Mouse (Mus musculus) urinary bladder, postnatal 4 days (tissue): ENCODE results near the gene Abca16.

Experiments used
- DNase-seq, 2 experiments: peaks; one replicate each; pipeline ENCODE4 v3.0.0; 2021 to 2022; ENCODE audit warnings: low spot score in 2 of 2

Abca16 gene

GRCm38 (mm10) chr7:120409447-120409846 is at the start of gene Abca16:
TSS of gene Abca16 (plus strand) at chr7:120409647.
- no peak for DNase-seq

- no peak for DNase-seq
Measured at GRCm38 (mm10) chr7:120361159-120361558, 48.3 kb upstream of the Abca16 start.

- no peak for DNase-seq
Measured at GRCm38 (mm10) chr7:120412391-120412790, 2.9 kb downstream of the Abca16 start.

- DNase-seq = no peak
Measured at GRCm38 (mm10) chr7:120426625-120427024, 17.2 kb downstream of the Abca16 start.

- DNase-seq = no peak
Measured at GRCm38 (mm10) chr7:120431464-120431863, 22.0 kb downstream of the Abca16 start.

GRCm38 (mm10) chr7:120503891-120504662 is 94.6 kb downstream of the Abca16 start:
- DNase-seq = no peak

GRCm38 (mm10) chr7:120504663-120504979 is 95.2 kb downstream of the Abca16 start:
- no peak for DNase-seq

- DNase-seq = no peak
Measured at GRCm38 (mm10) chr7:120534805-120535204, 125.4 kb downstream of the Abca16 start.

- no peak for DNase-seq
Measured at GRCm38 (mm10) chr7:120552479-120553180, 143.2 kb downstream of the Abca16 start.

- DNase-seq = no peak
Measured at GRCm38 (mm10) chr7:120553181-120553551, 143.7 kb downstream of the Abca16 start.

- no peak for DNase-seq
Measured at GRCm38 (mm10) chr7:120567366-120567765, 157.9 kb downstream of the Abca16 start.

- no peak for DNase-seq
Measured at GRCm38 (mm10) chr7:120576520-120576919, 167.1 kb downstream of the Abca16 start.
